Comparison of ENCODE assay signal across 7 mouse cellular contexts in genomic region chr12:101957942-101958544, GRCm38 (mm10). TPM values are rescaled to one million over a fixed set of nuclear protein-coding genes. Genes with fewer than 3 reads are reported as not detected.
DNase-seq lines count a peak whose midpoint lies in the region; ATAC-seq and TF ChIP-seq lines count a peak whose summit lies in the region.

Atxn3 (minus strand) TSS chr12:101958246.

- ATAC-seq in intestine, postnatal 0 days = peak; percentile 99
- peak; percentile 98 for ATAC-seq in midbrain, embryonic 12.5 days (ENCODE audit: low FRiP score, low read depth)

- TF ChIP-seq CTCF in intestine, postnatal 0 days (IDR thresholded peaks at IDR 0.05; ENCODE audit: low read depth) = peak; percentile 92
- TF ChIP-seq CTCF in small intestine, adult 2 months (IDR thresholded peaks at IDR 0.05; ENCODE audit: extremely low read depth, insufficient read length, insufficient replicate concordance, low read depth, low read length) = peak; percentile 72

- peak; percentile 70 for TF ChIP-seq POLR2A in small intestine, adult 2 months (IDR thresholded peaks at IDR 0.05; ENCODE audit: low read depth, low read length)

- 1% methylated on average over 54 of the region's 54 CpGs for WGBS in intestine, postnatal 0 days
- WGBS in midbrain, embryonic 12.5 days = under 1% methylated on average over 45 of the region's 54 CpGs
- WGBS in small intestine, adult 2 months = under 1% methylated on average over 54 of the region's 54 CpGs

- peak within 1 kb of the TSS; percentile 89 for H3K9ac ChIP-seq in intestine, postnatal 0 days (ENCODE audit: low read depth, low read length)
- peak within 1 kb of the TSS; percentile 86 for H3K9ac ChIP-seq in midbrain, embryonic 12.5 days (replicated peaks)

- no peaks in the 10 kb centered on the region for H3K27me3 ChIP-seq in intestine, postnatal 0 days (replicated peaks; ENCODE audit: control insufficient read depth, insufficient read depth, low read length)
- H3K27me3 ChIP-seq in midbrain, embryonic 12.5 days = no peaks in the 10 kb centered on the region
- no peaks in the 10 kb centered on the region for H3K27me3 ChIP-seq in small intestine, adult 2 months (ENCODE audit: control insufficient read depth, insufficient read depth, low read length)

- no peaks in the 10 kb centered on the region for H3K9me3 ChIP-seq in intestine, postnatal 0 days (ENCODE audit: control insufficient read depth)
- H3K9me3 ChIP-seq in midbrain, embryonic 12.5 days = no peaks in the 10 kb centered on the region

- H3K36me3 ChIP-seq in intestine, postnatal 0 days (ENCODE audit: control insufficient read depth, insufficient read depth) = no peaks in the 10 kb centered on the region
- H3K36me3 ChIP-seq in midbrain, embryonic 12.5 days = no peaks in the 10 kb centered on the region
- H3K36me3 ChIP-seq in small intestine, adult 2 months (ENCODE audit: control insufficient read depth, insufficient read depth, low read length) = no peaks in the 10 kb centered on the region

- no peaks in the 10 kb centered on the region for H3K4me1 ChIP-seq in intestine, postnatal 0 days (replicated peaks; ENCODE audit: control insufficient read depth, insufficient read depth, low read length)
- H3K4me1 ChIP-seq in midbrain, embryonic 12.5 days = peaks cover 13% of the 10 kb centered on the region
- H3K4me1 ChIP-seq in small intestine, adult 2 months (ENCODE audit: control insufficient read depth, insufficient read depth, insufficient read length, low read length) = peaks cover 3% of the 10 kb centered on the region; the same call in 1 of the 2 replicates

- DNase-seq in adrenal gland, adult 2 months = peak; percentile 99
- DNase-seq in embryo, embryonic 11.5 days (ENCODE audit: low read depth, low spot score) = peak; percentile 93
- peak; percentile 96 to 98 for DNase-seq in gastrocnemius, postnatal 4 days (ENCODE audit: low spot score in 2 of 2)
- peak; percentile 99 for DNase-seq in left cerebral cortex, postnatal 4 days

- intact Hi-C loops in left cerebral cortex, postnatal 4 days (cut with DNase I) = no loop called here

- peak within 1 kb of the TSS; percentile 82 for H3K4me2 ChIP-seq in intestine, postnatal 0 days (replicated peaks; ENCODE audit: low read depth)
- peak within 1 kb of the TSS; percentile 63 for H3K4me2 ChIP-seq in midbrain, embryonic 12.5 days (replicated peaks)

- H3K4me3 ChIP-seq in intestine, postnatal 0 days (ENCODE audit: low read depth, low read length) = peak within 1 kb of the TSS; percentile 97
- peak within 1 kb of the TSS; percentile 89 for H3K4me3 ChIP-seq in midbrain, embryonic 12.5 days
- peak within 1 kb of the TSS; percentile 96 for H3K4me3 ChIP-seq in small intestine, adult 2 months (ENCODE audit: low read depth, low read length)

- H3K27ac ChIP-seq in intestine, postnatal 0 days (ENCODE audit: low read depth, low read length) = peak within 1 kb of the TSS; percentile 70
- peak within 1 kb of the TSS; percentile 52; the same call in 1 of the 2 replicates for H3K27ac ChIP-seq in midbrain, embryonic 12.5 days (replicated peaks)
- H3K27ac ChIP-seq in small intestine, adult 2 months (ENCODE audit: insufficient read depth, low read depth, low read length) = peak within 1 kb of the TSS; percentile 53; the same call in 1 of the 2 replicates

RNA-seq across cellular contexts. Expression of gene Atxn3, which starts in this region (rescaled TPM):
- total RNA-seq in adrenal gland, adult 2 months (2021) = 10 to 100 TPM; 16.2 to 16.7 TPM
- polyA plus RNA-seq in adrenal gland, adult 2 months (2012; rRNA removed) = 0.77 and 1.2 TPM in 2 replicates
- total RNA-seq in gastrocnemius, postnatal 4 days (2021) = 1 to 10 TPM; 7.0 to 7.6 TPM
- 11.7 and 12.9 TPM in 2 replicates for polyA plus RNA-seq in intestine, postnatal 0 days (2015; fragmentation: Nextera tagmentation; extraction: Ambion mirVana)
- 10 to 100 TPM; 15.1 to 18.7 TPM for total RNA-seq in left cerebral cortex, postnatal 4 days (2021)
- 19.9 and 22.3 TPM in 2 replicates for polyA plus RNA-seq in midbrain, embryonic 12.5 days (2016; fragmentation: Nextera tagmentation; extraction: Ambion mirVana)
- 0.30 and 0.76 TPM in 2 replicates for polyA plus RNA-seq in small intestine, adult 2 months (2012; rRNA removed)

Comparison
In these comparisons a context has a peak if more than half of its experiments do, and no peak if none do; other contexts are left out.
1. Peak in every context shown above with its lines: DNase-seq, ATAC-seq, H3K4me3 ChIP-seq and H3K27ac ChIP-seq.